Mouse (Mus musculus) lung, adult 2 months (tissue): ENCODE data around the gene Siah1a.

Source experiments
- CTCF ChIP-seq: fragments of 200-500 bp; IDR thresholded peaks from 2 replicates; pipeline ENCODE4 v1.5.1; 2011; ENCODE audit warnings: mild to moderate bottlenecking, low read length, control low read depth; ENCODE audit not compliant: insufficient read depth
- POLR2A ChIP-seq: fragments of 200-500 bp; IDR thresholded peaks from 2 replicates; pipeline ENCODE4 v1.6.1; 2011; ENCODE audit warnings: low read depth, mild to moderate bottlenecking, control low read depth, low read length, borderline replicate concordance; ENCODE audit errors: extremely low read depth

DNA sequence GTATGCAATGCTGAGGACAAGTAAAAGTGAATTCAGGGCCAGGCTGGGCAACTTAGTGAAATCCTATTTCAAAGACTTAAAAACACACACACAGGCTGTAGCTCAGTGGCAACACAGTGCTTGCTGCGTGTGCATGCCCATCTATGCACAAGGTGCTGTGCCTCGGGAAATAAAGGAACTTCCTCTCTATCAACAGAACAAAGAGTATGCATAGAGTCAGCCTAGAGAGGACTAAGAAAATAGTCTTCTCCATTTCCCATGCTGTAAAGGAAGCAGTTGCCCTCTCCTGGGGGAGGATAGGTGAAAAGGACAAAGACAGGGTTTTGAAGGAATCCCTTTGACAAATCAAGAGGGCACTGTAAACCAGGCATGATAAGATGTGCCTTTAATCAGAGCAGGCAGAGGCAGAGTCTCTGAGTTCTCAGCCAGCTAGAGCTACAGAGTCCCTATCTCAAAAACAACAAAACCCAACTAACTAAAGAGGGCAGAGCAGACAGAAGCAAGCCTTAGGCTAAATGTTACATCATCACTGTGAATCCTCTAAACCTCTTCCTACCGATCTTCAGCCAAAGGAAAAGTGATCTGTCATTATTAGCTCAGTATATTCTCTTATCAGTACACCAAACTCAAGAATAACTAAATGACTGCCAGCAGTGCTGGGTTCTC lies 10.2 kb downstream of the Siah1a start:
- TF ChIP-seq CTCF (no peak), POLR2A (no peak)
